Mouse (Mus musculus) megakaryocyte progenitor cell, adult 5-6 weeks (primary cell): ENCODE measurements around the gene Arhgdib. TPM values are rescaled to one million over a fixed set of nuclear protein-coding genes. Genes with fewer than 3 reads are reported as not detected.

ENCODE experiments used
- ATAC-seq: replicated peaks from 2 replicates; pipeline ENCODE4 v1.8.0; 2016; ENCODE audit warnings: mild to moderate bottlenecking, moderate TSS enrichment, inconsistent platforms; ENCODE audit not compliant: poor library complexity
- total RNA-seq, 2 experiments: library from RNA; stranded (forward) in 1 of 2; stranded (reverse) in 1 of 2; fragments of 157-497, 149-512 nt in 1 of 2; fragments of 200-1000 nt in 1 of 2; gene quantifications; 2 replicates each; pipeline versions ENCODE4 v1.2.3 to v1.2.4; 2015 to 2017

Arhgdib gene
- total RNA-seq, 2 experiments from 2014 or later: 1,334 to 2,686 TPM

GRCm38 (mm10) chr6:136954192-136954591 lies 12.5 kb upstream of the Arhgdib start:
- ATAC-seq: 0 out of 2 replicates have a peak, but pooled peaks have one; percentile 12

GRCm38 (mm10) chr6:136952930-136953329 lies 11.2 kb upstream of the Arhgdib start:
- no peak for ATAC-seq

GRCm38 (mm10) chr6:136950171-136950570 lies 8.5 kb upstream of the Arhgdib start:
- no peak for ATAC-seq

GRCm38 (mm10) chr6:136947716-136948115 lies 6.0 kb upstream of the Arhgdib start:
- no peak for ATAC-seq

- ATAC-seq: no peak
Measured at GRCm38 (mm10) chr6:136946943-136947342, 5.2 kb upstream of the Arhgdib start.

GRCm38 (mm10) chr6:136946241-136946640 lies 4.5 kb upstream of the Arhgdib start:
- ATAC-seq: peak; percentile 73

- ATAC-seq: 0 out of 2 replicates have a peak, but pooled peaks have one; percentile 2
Measured at GRCm38 (mm10) chr6:136944511-136944910, 2.8 kb upstream of the Arhgdib start.

GRCm38 (mm10) chr6:136943392-136943791 lies 1.7 kb upstream of the Arhgdib start:
- no peak for ATAC-seq

GRCm38 (mm10) chr6:136942280-136942679 lies 581 bp upstream of the Arhgdib start:
- no peak for ATAC-seq

GRCm38 (mm10) chr6:136940188-136940960 lies 1.3 kb downstream of the Arhgdib start:
- ATAC-seq: 0 out of 2 replicates have a peak, but pooled peaks have one; percentile 1

GRCm38 (mm10) chr6:136939326-136940187 lies 2.1 kb downstream of the Arhgdib start:
- peak; percentile 45 for ATAC-seq

- ATAC-seq: peak; percentile 22
Measured at GRCm38 (mm10) chr6:136938331-136939126, 3.2 kb downstream of the Arhgdib start.

GRCm38 (mm10) chr6:136937117-136937516 lies 4.6 kb downstream of the Arhgdib start:
- no peak for ATAC-seq

- ATAC-seq: no peak
Measured at GRCm38 (mm10) chr6:136936361-136936760, 5.3 kb downstream of the Arhgdib start.

- no peak for ATAC-seq
Measured at GRCm38 (mm10) chr6:136935233-136935632, 6.5 kb downstream of the Arhgdib start.

- ATAC-seq: no peak
Measured at GRCm38 (mm10) chr6:136934068-136934467, 7.6 kb downstream of the Arhgdib start.

GRCm38 (mm10) chr6:136931246-136931645 lies 10.5 kb downstream of the Arhgdib start:
- no peak for ATAC-seq

GRCm38 (mm10) chr6:136930677-136931076 lies 11.0 kb downstream of the Arhgdib start:
- peak; percentile 97 for ATAC-seq

- no peak for ATAC-seq
Measured at GRCm38 (mm10) chr6:136927626-136928025, 14.1 kb downstream of the Arhgdib start.

GRCm38 (mm10) chr6:136925049-136925448 lies 16.6 kb downstream of the Arhgdib start:
- 0 out of 2 replicates have a peak, but pooled peaks have one; percentile 15 for ATAC-seq

GRCm38 (mm10) chr6:136923532-136923931 lies 18.2 kb downstream of the Arhgdib start, which contains the start of gene Pde6h:
Pde6h (plus strand) TSS chr6:136923832.
- ATAC-seq: no peak
